Mouse (Mus musculus): ENCODE measurements around the gene Fxr2.
"Not testable (repeated sequence)": the region's sequence is repeated elsewhere in the genome, so short reads cannot be mapped to it uniquely, and the experiment has no call there.

The Fxr2 gene

GRCm38 (mm10) chr11:69695361-69696181 is 62.8 kb downstream of the Fxr2 start, which contains the start of the genes Tnfsf12 and Tnfsfm13:
Gene Tnfsf12, minus strand, starts transcription at chr11:69695849.
Gene Tnfsfm13, minus strand, starts transcription at chr11:69696098.
- Histone ChIP-seq H3K36me3 (ENCODE audit: insufficient read depth, low read length) (peaks cover 22% of the 10 kb centered on the region), H3K4me1 (replicated peaks; ENCODE audit: low read depth, low read length) (peaks cover 93% of the 10 kb centered on the region), H3K4me3 (replicated peaks; ENCODE audit: low read length) (peak within 1 kb of the TSS; percentile 80), H3K27me3 (ENCODE audit: insufficient read depth, low read length) (no peaks in the 10 kb centered on the region), H3K9me3 (ENCODE audit: low read length) (no peaks in the 10 kb centered on the region)
- TF ChIP-seq POU5F1 (IDR thresholded peaks at IDR 0.05; ENCODE audit: borderline replicate concordance, low read length) (no peak), CTCF (conservative IDR thresholded peaks at IDR 0.05; ENCODE audit: low read length) (no peak), NANOG (IDR thresholded peaks at IDR 0.05; ENCODE audit: borderline replicate concordance, low read length) (no peak)

- peaks cover 4% of the 10 kb centered on the region for H3K36me3 ChIP-seq (ENCODE audit: insufficient read depth, low read length)
- H3K4me1 ChIP-seq (replicated peaks; ENCODE audit: low read depth, low read length), result peaks cover 92% of the 10 kb centered on the region
- H3K27me3 ChIP-seq (ENCODE audit: insufficient read depth, low read length), result no peaks in the 10 kb centered on the region
- TF ChIP-seq CTCF (conservative IDR thresholded peaks at IDR 0.05; ENCODE audit: low read length), result no peak
- no peak for TF ChIP-seq NANOG (IDR thresholded peaks at IDR 0.05; ENCODE audit: borderline replicate concordance, low read length)
- TF ChIP-seq POU5F1 (IDR thresholded peaks at IDR 0.05; ENCODE audit: borderline replicate concordance, low read length), result no peak
- no peaks in the 10 kb centered on the region for H3K9me3 ChIP-seq (ENCODE audit: low read length)
- no peak overlapping the region for H3K4me3 ChIP-seq (replicated peaks; ENCODE audit: low read length)
These were observed 64.6 kb downstream of the Fxr2 start for GRCm38 (mm10) chr11:69697396-69697795.

GRCm38 (mm10) chr11:69698574-69698973 is 65.8 kb downstream of the Fxr2 start:
- TF ChIP-seq NANOG (IDR thresholded peaks at IDR 0.05; ENCODE audit: borderline replicate concordance, low read length) (no peak), CTCF (conservative IDR thresholded peaks at IDR 0.05; ENCODE audit: low read length) (peak; percentile 93), POU5F1 (IDR thresholded peaks at IDR 0.05; ENCODE audit: borderline replicate concordance, low read length) (no peak)
- peaks cover 88% of the 10 kb centered on the region for H3K4me1 ChIP-seq (replicated peaks; ENCODE audit: low read depth, low read length)
- no peaks in the 10 kb centered on the region for H3K27me3 ChIP-seq (ENCODE audit: insufficient read depth, low read length)
- H3K4me3 ChIP-seq (replicated peaks; ENCODE audit: low read length), result 0 out of 2 replicates have a peak overlapping the region, but pooled peaks have one; percentile 24
- H3K36me3 ChIP-seq (ENCODE audit: insufficient read depth, low read length), result no peaks in the 10 kb centered on the region
- H3K9me3 ChIP-seq (ENCODE audit: low read length), result no peaks in the 10 kb centered on the region

GRCm38 (mm10) chr11:69699595-69699994 is 66.8 kb downstream of the Fxr2 start:
- no peak for TF ChIP-seq NANOG (IDR thresholded peaks at IDR 0.05; ENCODE audit: borderline replicate concordance, low read length)
- TF ChIP-seq CTCF (conservative IDR thresholded peaks at IDR 0.05; ENCODE audit: low read length), result no peak
- TF ChIP-seq POU5F1 (IDR thresholded peaks at IDR 0.05; ENCODE audit: borderline replicate concordance, low read length), result no peak
- 0 out of 2 replicates have a peak overlapping the region, but pooled peaks have one; percentile 29 for H3K4me3 ChIP-seq (replicated peaks; ENCODE audit: low read length)
- H3K36me3 ChIP-seq (ENCODE audit: insufficient read depth, low read length), result no peaks in the 10 kb centered on the region
- H3K4me1 ChIP-seq (replicated peaks; ENCODE audit: low read depth, low read length), result peaks cover 78% of the 10 kb centered on the region
- no peaks in the 10 kb centered on the region for H3K27me3 ChIP-seq (ENCODE audit: insufficient read depth, low read length)
- H3K9me3 ChIP-seq (ENCODE audit: low read length), result no peaks in the 10 kb centered on the region

GRCm38 (mm10) chr11:69702886-69703285 is 70.1 kb downstream of the Fxr2 start:
- H3K4me1 ChIP-seq (replicated peaks; ENCODE audit: low read depth, low read length), result peaks cover 75% of the 10 kb centered on the region
- not testable (repeated sequence) for H3K27me3 ChIP-seq (ENCODE audit: insufficient read depth, low read length); H3K9me3 ChIP-seq (ENCODE audit: low read length); H3K4me3 ChIP-seq (replicated peaks; ENCODE audit: low read length); H3K36me3 ChIP-seq (ENCODE audit: insufficient read depth, low read length)

All from E14TG2a.4 (cell line).